Mouse (Mus musculus): ENCODE measurements around the gene Ucp2.

- TF ChIP-seq CTCF (IDR thresholded peaks at IDR 0.05; ENCODE audit: control insufficient read depth, insufficient read depth, low read length) = no peak
- TF ChIP-seq POLR2A (IDR thresholded peaks at IDR 0.05; ENCODE audit: borderline replicate concordance, control insufficient read depth, low read depth, low read length) = peak; percentile 85
Measured at GRCm38 (mm10) chr7:100466781-100467510, 26.2 kb upstream of the Ucp2 start.
